Mouse (Mus musculus) midbrain, postnatal 0 days (tissue): ENCODE data around the gene Cidec. TPM values are rescaled to one million over a fixed set of nuclear protein-coding genes. Genes with fewer than 3 reads are reported as not detected.

ENCODE experiments used
- ATAC-seq: fragments of 200-750 bp; cut with Nextera tagmentation; 2 replicates; pipeline ENCODE4 v1.8.0; 2017; ENCODE audit warnings: moderate number of reproducible peaks, mild to moderate bottlenecking, moderate TSS enrichment, moderate library complexity; ENCODE audit not compliant: low FRiP score
- DNase-seq: peaks from one replicate; pipeline ENCODE4 v3.0.0-alpha.2; 2015; ENCODE audit warnings: low spot score
- H3K27ac ChIP-seq: fragments of 300-500 bp; sonication (generic); 2 replicates; pipeline ENCODE4 v1.5.1; 2014; ENCODE audit warnings: low read depth, mild to moderate bottlenecking, low read length, mixed read lengths
- H3K27me3 ChIP-seq: fragments of 300-500 bp; sonication (generic); 2 replicates; pipeline ENCODE4 v1.6.1; 2014; ENCODE audit warnings: low read length, control low read depth, mixed read lengths; ENCODE audit not compliant: insufficient read depth
- H3K36me3 ChIP-seq: fragments of 300-500 bp; sonication (generic); 2 replicates; pipeline ENCODE4 v1.6.1; 2014; ENCODE audit warnings: low read length, control low read depth, mixed read lengths; ENCODE audit not compliant: insufficient read depth
- H3K4me1 ChIP-seq: fragments of 300-500 bp; sonication (generic); 2 replicates; pipeline ENCODE4 v1.6.1; 2014; ENCODE audit warnings: mild to moderate bottlenecking, control low read depth, antibody characterized with exemption, low read length, mixed read lengths; ENCODE audit not compliant: insufficient read depth
- H3K4me2 ChIP-seq: fragments of 300-500 bp; sonication (generic); 2 replicates; pipeline ENCODE4 v1.6.1; 2014; ENCODE audit warnings: low read depth, mild to moderate bottlenecking, low read length, mixed read lengths; ENCODE audit not compliant: poor library complexity, severe bottlenecking
- H3K4me3 ChIP-seq: fragments of 300-500 bp; sonication (generic); 2 replicates; pipeline ENCODE4 v1.5.1; 2014; ENCODE audit warnings: low read depth, mild to moderate bottlenecking, low read length, moderate library complexity
- H3K9ac ChIP-seq: fragments of 300-500 bp; sonication (generic); replicated peaks from 2 replicates; pipeline ENCODE4 v1.6.1; 2014; ENCODE audit warnings: mild to moderate bottlenecking, low read length, moderate library complexity, mixed read lengths; ENCODE audit not compliant: poor library complexity, severe bottlenecking
- H3K9me3 ChIP-seq: fragments of 300-500 bp; sonication (generic); 2 replicates; pipeline ENCODE4 v1.6.1; 2016; ENCODE audit warnings: low read length, control low read depth
- CTCF ChIP-seq: IDR thresholded peaks from 2 replicates; pipeline ENCODE4 v1.5.1; 2016; ENCODE audit warnings: antibody characterized with exemption, mild to moderate bottlenecking
- WGBS: fragments of 180-500 bp; shearing (Covaris S2); extraction: QIAGEN DNeasy Blood & Tissue Kit; methylation state at CpG from one replicate; pipeline ENCODE4 v1.1.7; 2014; 5-methylcytosine and 5-hydroxymethylcytosine counted together
- microRNA-seq: library from miRNA; unstranded; fragments of <30 nt; microRNA quantifications from one replicate; pipeline ENCODE4, GENCODE M21; 2016; ENCODE audit warnings: borderline number of aligned reads
- polyA plus RNA-seq: library from polyadenylated mRNA; unstranded; fragments of >200 nt; fragmentation: Nextera tagmentation; extraction: Ambion mirVana; gene quantifications from 2 replicates; pipeline ENCODE4 v1.2.1, GENCODE M21; 2015
- total RNA-seq: library from RNA; depleted of rRNA; stranded (reverse); fragments of >200 nt; gene quantifications from 2 replicates; pipeline ENCODE4 v1.2.3, GENCODE M21; 2014; rRNA removed

Cidec gene
- total and polyA plus RNA-seq, 2 experiments from 2014 or later: 0.09 TPM; not detected in 1

- H3K9ac ChIP-seq: no peak overlapping the region
Measured at GRCm38 (mm10) chr6:113380480-113380879, 55.1 kb downstream of the Cidec start.

GRCm38 (mm10) chr6:113379246-113379645 lies 56.3 kb downstream of the Cidec start:
- no peaks in the 10 kb centered on the region; the same call in 1 of the 2 replicates for H3K4me1 ChIP-seq
- WGBS: 85% methylated on average over 6 of the region's 6 CpGs
- H3K9ac ChIP-seq: no peak overlapping the region
- H3K27ac ChIP-seq: no peak overlapping the region
- no peaks in the 10 kb centered on the region for H3K27me3 ChIP-seq
- peak overlapping the region; percentile 95; the same call in 1 of the 2 replicates for H3K4me2 ChIP-seq
- ATAC-seq (no peak), DNase-seq (no peak)
- no peak for TF ChIP-seq CTCF
- H3K4me3 ChIP-seq: peak overlapping the region; percentile 99; the same call in 1 of the 2 replicates
- H3K36me3 ChIP-seq: peaks cover 33% of the 10 kb centered on the region
- H3K9me3 ChIP-seq: no peaks in the 10 kb centered on the region

More at GRCm38 (mm10) chr6:113380480-113380879, 55.1 kb downstream of the Cidec start:
- no peak overlapping the region for H3K4me3 ChIP-seq
- no peak overlapping the region for H3K4me2 ChIP-seq
- no peaks in the 10 kb centered on the region for H3K27me3 ChIP-seq
- TF ChIP-seq CTCF: peak; percentile 14; the same call in 1 of the 2 replicates
- 92% methylated on average over 11 of the region's 11 CpGs for WGBS
- no peaks in the 10 kb centered on the region for H3K9me3 ChIP-seq
- H3K4me1 ChIP-seq: no peaks in the 10 kb centered on the region; the same call in 1 of the 2 replicates
- DNase-seq: no peak
- H3K36me3 ChIP-seq: peaks cover 32% of the 10 kb centered on the region
- no peak for ATAC-seq
- no peak overlapping the region for H3K27ac ChIP-seq

- H3K4me1 ChIP-seq: no peaks in the 10 kb centered on the region; the same call in 1 of the 2 replicates
- no peaks in the 10 kb centered on the region for H3K9me3 ChIP-seq
- H3K4me3 ChIP-seq: peak within 1 kb of the TSS; percentile 99
- peak; percentile 95 for ATAC-seq
- peak within 1 kb of the TSS; percentile 92 for H3K27ac ChIP-seq
- TF ChIP-seq CTCF: peak; percentile 34
- WGBS: under 1% methylated on average over 57 of the region's 61 CpGs
- H3K4me2 ChIP-seq: peak within 1 kb of the TSS; percentile 95
- peaks cover 36% of the 10 kb centered on the region for H3K36me3 ChIP-seq
- peak within 1 kb of the TSS; percentile 97 for H3K9ac ChIP-seq
- DNase-seq: peak; percentile 97
- H3K27me3 ChIP-seq: no peaks in the 10 kb centered on the region
Measured at GRCm38 (mm10) chr6:113377496-113378385, 57.8 kb downstream of the Cidec start, which contains the start of the genes Tada3 and Arpc4. Gene Tada3 (minus strand): TSS chr6:113377883. Gene Arpc4 (plus strand): TSS chr6:113378115.

- ATAC-seq (no peak), DNase-seq (no peak)
- no peak; the same call in 1 of the 2 replicates for TF ChIP-seq CTCF
- H3K27ac ChIP-seq: peak overlapping the region; percentile 92
- peaks cover 42% of the 10 kb centered on the region for H3K36me3 ChIP-seq
- no peaks in the 10 kb centered on the region for H3K9me3 ChIP-seq
- 8% methylated on average over 7 of the region's 7 CpGs for WGBS
- peak overlapping the region; percentile 95 for H3K4me2 ChIP-seq
- H3K9ac ChIP-seq: peak overlapping the region; percentile 97
- H3K4me1 ChIP-seq: no peaks in the 10 kb centered on the region; the same call in 1 of the 2 replicates
- peak overlapping the region; percentile 99 for H3K4me3 ChIP-seq
- H3K27me3 ChIP-seq: no peaks in the 10 kb centered on the region
Measured at GRCm38 (mm10) chr6:113377172-113377495, 58.4 kb downstream of the Cidec start.

Small RNA genes within 50 kb of the gene (microRNA-seq; reads per million reads assigned to microRNA genes)
- gene Gm24387: not detected

Other genes with a start within 250 kb of the Cidec start
- 81.3 and 92.6 TPM in 2 replicates for gene Lhfpl4, start 240.4 kb downstream of the Cidec start, total RNA-seq
- gene Lhfpl4, start 240.4 kb downstream of the Cidec start, polyA plus RNA-seq: 56.6 and 66.1 TPM in 2 replicates
- gene Mtmr14, start 197.9 kb downstream of the Cidec start, total RNA-seq: 39.0 and 42.5 TPM in 2 replicates
- gene Mtmr14, start 197.9 kb downstream of the Cidec start, polyA plus RNA-seq: 29.4 and 30.5 TPM in 2 replicates
- 10.3 and 23.4 TPM in 2 replicates for gene Cpne9, start 153.5 kb downstream of the Cidec start, total RNA-seq
- gene Cpne9, start 153.5 kb downstream of the Cidec start, polyA plus RNA-seq: 7.9 and 9.1 TPM in 2 replicates
- gene Brpf1, start 128.6 kb downstream of the Cidec start, total RNA-seq: 22.1 and 28.1 TPM in 2 replicates
- gene Brpf1, start 128.6 kb downstream of the Cidec start, polyA plus RNA-seq: 9.0 and 10.0 TPM in 2 replicates
- 10.8 and 14.8 TPM in 2 replicates for gene Ogg1, start 108.8 kb downstream of the Cidec start, total RNA-seq
- gene Ogg1, start 108.8 kb downstream of the Cidec start, polyA plus RNA-seq: 7.3 and 8.9 TPM in 2 replicates
- 102 and 119 TPM in 2 replicates for gene Camk1, start 91.8 kb downstream of the Cidec start, total RNA-seq
- 132 and 142 TPM in 2 replicates for gene Camk1, start 91.8 kb downstream of the Cidec start, polyA plus RNA-seq
- gene Tada3, start 57.9 kb downstream of the Cidec start, total RNA-seq: 27.8 and 31.0 TPM in 2 replicates
- gene Tada3, start 57.9 kb downstream of the Cidec start, polyA plus RNA-seq: 73.8 and 74.0 TPM in 2 replicates
- gene Arpc4, start 57.6 kb downstream of the Cidec start, total RNA-seq: 190 and 200 TPM in 2 replicates
- 505 TPM in 2 replicates for gene Arpc4, start 57.6 kb downstream of the Cidec start, polyA plus RNA-seq
- 10.0 and 20.0 TPM in 2 replicates for gene Ttll3, start 46.5 kb downstream of the Cidec start, total RNA-seq
- gene Ttll3, start 46.5 kb downstream of the Cidec start, polyA plus RNA-seq: 10.2 and 14.6 TPM in 2 replicates
- 17.1 and 53.8 TPM in 2 replicates for gene Rpusd3, start 16.4 kb downstream of the Cidec start, total RNA-seq
- gene Rpusd3, start 16.4 kb downstream of the Cidec start, polyA plus RNA-seq: 22.0 and 27.2 TPM in 2 replicates
- gene Jagn1, start 6.8 kb upstream of the Cidec start, total RNA-seq: 43.6 and 48.6 TPM in 2 replicates
- 80.4 and 85.4 TPM in 2 replicates for gene Jagn1, start 6.8 kb upstream of the Cidec start, polyA plus RNA-seq
- gene Il17re, start 22.7 kb upstream of the Cidec start, total RNA-seq: 0.49 TPM in 1 of 2 replicates, not detected in the other
- 0.48 and 0.77 TPM in 2 replicates for gene Il17re, start 22.7 kb upstream of the Cidec start, polyA plus RNA-seq
- 4.7 and 11.6 TPM in 2 replicates for gene Il17rc, start 35.7 kb upstream of the Cidec start, total RNA-seq
- 4.1 and 4.2 TPM in 2 replicates for gene Il17rc, start 35.7 kb upstream of the Cidec start, polyA plus RNA-seq
- 39.4 and 43.0 TPM in 2 replicates for gene Creld1, start 47.5 kb upstream of the Cidec start, total RNA-seq
- gene Creld1, start 47.5 kb upstream of the Cidec start, polyA plus RNA-seq: 56.6 and 60.4 TPM in 2 replicates
- gene Prrt3, start 66.2 kb upstream of the Cidec start, total RNA-seq: 29.4 and 39.3 TPM in 2 replicates
- 18.4 and 20.7 TPM in 2 replicates for gene Prrt3, start 66.2 kb upstream of the Cidec start, polyA plus RNA-seq
- 71.9 and 74.1 TPM in 2 replicates for gene Emc3, start 95.9 kb upstream of the Cidec start, total RNA-seq
- 111 and 120 TPM in 2 replicates for gene Emc3, start 95.9 kb upstream of the Cidec start, polyA plus RNA-seq
- 2.4 and 3.4 TPM in 2 replicates for gene Fancd2, start 95.9 kb upstream of the Cidec start, total RNA-seq
- gene Fancd2, start 95.9 kb upstream of the Cidec start, polyA plus RNA-seq: 0.99 and 1.2 TPM in 2 replicates
- gene Fancd2os, start 165.0 kb upstream of the Cidec start, total RNA-seq: 0.47 TPM in 1 of 2 replicates, not detected in the other
- gene Fancd2os, start 165.0 kb upstream of the Cidec start, polyA plus RNA-seq: 0.11 and 0.18 TPM in 2 replicates
- 210 and 215 TPM in 2 replicates for gene Brk1, start 169.0 kb upstream of the Cidec start, total RNA-seq
- 284 and 289 TPM in 2 replicates for gene Brk1, start 169.0 kb upstream of the Cidec start, polyA plus RNA-seq
- 83.1 and 86.1 TPM in 2 replicates for gene Vhl, start 188.2 kb upstream of the Cidec start, total RNA-seq
- gene Vhl, start 188.2 kb upstream of the Cidec start, polyA plus RNA-seq: 64.9 and 70.4 TPM in 2 replicates
- gene Irak2, start 202.7 kb upstream of the Cidec start, total RNA-seq: 5.2 and 7.6 TPM in 2 replicates
- 2.5 and 2.7 TPM in 2 replicates for gene Irak2, start 202.7 kb upstream of the Cidec start, polyA plus RNA-seq